Mouse (Mus musculus): ENCODE measurements around the gene Hmgcs2.

Gene Hmgcs2

DNA sequence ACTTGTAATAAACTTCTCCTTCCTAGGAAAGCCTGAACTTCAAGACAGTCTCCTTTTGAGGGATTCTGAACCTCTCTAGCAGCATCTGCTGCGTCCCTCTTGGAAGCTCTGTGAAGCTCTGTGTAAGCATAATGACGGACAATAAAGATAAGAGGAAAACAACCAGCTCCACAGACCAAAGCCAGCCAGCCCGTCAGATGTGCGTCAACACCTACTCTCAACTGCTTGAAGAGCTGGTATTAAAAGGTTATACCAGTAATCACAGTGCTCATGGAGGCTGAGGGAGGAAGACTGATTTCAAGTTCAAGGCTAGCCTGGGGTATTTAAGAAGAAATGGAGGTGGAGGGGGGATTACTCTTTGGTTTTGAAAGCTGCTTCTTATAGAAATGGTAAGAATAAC is 553 bp upstream of the Hmgcs2 start:
- DNase-seq (ENCODE audit: inconsistent ontology term) = no peak

DNA sequence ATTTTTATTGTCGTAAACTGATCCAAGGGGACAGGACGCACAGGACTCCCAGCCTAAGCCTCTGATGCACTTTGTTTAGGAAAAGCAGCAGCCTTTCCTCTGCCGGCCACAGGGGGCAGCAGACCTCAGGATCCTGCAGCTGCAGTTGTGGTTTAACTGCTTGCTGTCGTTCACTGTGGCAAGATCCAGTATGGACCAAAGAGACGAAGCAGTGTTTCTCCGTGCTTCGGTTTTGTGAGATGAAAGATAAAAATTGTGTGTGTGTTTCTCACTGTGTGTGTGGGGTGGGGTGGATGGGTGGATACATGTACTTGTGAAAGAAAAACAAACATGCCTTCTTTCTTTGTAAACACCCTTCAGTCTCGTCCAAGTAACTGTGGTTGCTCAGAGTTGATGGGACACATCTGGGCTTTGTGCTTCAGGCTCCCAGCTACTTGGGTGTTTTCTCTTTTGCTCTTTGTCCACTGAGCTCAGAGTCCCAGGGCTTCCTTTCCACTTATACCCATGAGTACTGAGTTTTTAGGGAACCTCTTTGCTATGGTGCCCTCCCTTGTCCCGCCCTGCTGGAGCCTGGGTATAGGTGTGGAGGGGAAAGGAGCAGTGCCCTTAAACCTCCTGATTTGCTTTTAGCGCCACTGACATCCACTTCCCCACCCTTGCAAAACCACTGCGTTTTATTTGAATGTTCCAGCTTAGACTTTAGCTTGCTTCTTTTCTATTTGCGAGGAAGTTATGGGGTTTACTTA is 871 bp downstream of the Hmgcs2 start:
- peak; percentile 43 for DNase-seq (ENCODE audit: inconsistent ontology term)

DNA sequence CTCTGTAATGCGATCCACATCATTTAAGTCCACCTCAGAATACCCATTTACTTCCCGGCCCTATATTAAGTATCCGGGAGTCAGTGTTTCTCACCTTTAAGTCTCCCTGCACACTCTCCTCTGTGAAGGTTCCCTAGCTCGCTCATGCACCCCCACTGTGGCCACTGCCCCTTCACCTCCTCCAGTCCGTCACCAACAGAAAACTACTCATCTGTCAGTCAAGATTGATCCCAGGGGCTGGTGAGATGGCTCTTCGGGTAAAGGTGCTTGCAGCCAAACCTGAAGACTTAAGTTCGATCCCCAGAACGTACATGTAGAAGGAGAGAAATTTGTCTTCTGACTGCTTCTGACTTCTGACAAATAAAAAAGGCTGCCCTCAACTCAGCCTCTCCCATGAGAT is 2.2 kb downstream of the Hmgcs2 start:
- no peak for DNase-seq (ENCODE audit: inconsistent ontology term)

DNA sequence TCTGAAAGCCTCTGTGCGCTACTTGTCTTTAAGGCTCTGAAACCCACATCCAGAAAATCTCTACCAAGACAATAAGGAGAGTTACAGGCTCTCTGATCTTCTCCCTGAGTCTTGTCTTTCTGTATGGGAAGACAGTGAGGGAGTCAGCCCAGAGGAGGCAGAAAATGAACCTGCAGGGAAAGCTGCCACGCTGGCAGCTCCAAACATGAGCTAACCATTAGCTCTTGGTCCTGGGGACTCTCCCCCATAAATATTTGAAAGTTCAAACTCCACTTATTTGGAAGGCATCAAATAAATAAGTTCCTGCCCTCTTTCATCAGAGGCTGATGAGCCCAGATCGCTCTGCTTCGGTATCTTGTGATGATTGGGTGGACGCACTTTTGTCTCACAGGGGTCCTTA is 3.0 kb downstream of the Hmgcs2 start:
- DNase-seq (ENCODE audit: inconsistent ontology term) = no peak

DNA sequence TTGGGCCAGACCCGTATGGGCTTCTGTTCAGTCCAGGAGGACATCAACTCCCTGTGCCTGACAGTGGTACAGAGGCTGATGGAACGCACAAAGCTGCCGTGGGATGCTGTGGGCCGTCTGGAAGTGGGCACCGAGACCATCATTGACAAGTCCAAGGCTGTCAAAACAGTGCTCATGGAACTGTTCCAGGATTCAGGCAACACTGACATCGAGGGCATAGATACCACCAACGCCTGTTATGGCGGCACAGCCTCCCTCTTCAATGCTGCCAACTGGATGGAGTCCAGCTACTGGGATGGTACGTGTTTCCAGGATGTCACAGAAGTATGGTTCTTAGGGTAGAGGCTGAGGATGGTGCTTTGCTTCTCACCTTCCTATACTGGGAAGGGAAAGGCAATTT is 10.8 kb downstream of the Hmgcs2 start:
- DNase-seq (ENCODE audit: inconsistent ontology term) = no peak

DNA sequence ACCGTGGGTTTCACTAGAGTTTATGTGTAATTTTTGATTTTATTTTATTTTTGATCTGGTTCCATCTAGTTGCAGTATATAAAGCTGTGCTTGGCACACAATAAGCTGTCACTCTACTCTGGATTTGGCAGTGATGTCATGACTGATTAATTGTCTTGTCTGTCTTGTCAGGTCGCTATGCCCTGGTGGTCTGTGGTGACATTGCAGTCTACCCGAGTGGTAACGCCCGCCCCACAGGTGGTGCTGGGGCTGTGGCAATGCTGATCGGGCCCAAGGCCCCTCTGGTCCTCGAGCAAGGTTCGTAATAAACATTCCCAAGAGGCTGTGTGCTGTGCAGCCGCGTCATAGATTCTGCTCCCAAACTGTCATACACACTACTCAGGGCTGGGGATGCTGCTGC is 15.7 kb downstream of the Hmgcs2 start:
- DNase-seq (ENCODE audit: inconsistent ontology term) = no peak

DNA sequence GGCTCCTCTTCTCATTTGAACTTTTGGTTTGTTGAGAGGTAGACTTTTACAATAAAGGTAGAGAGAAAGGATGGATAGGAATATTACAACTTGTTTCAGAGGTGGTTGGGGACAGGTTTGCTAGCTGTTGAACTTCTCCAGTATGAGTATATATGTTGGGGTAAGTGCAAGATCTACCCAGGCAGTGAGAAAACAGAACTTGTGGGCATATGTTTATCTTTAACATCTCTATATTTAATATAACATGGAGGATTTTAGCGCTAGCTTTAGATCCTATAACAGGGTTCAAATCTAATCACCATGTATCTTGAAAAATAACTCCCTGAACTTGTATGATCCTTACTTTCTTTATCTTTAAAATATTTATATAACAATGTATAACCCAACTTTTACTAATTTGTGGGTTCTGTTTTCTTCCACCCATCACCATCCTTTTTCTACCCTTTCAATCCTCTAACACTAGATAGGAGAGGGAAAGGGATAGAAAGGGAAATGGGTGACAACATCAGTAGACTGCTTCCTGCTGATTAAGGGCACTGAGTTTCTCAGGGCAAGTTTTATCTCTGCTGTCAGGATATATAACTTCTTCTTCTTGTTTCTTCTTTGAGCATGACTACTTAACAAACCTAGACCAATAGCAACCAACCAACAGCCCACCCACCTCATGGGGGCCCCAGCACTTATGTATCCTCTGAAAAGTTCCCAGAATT is 19.3 kb downstream of the Hmgcs2 start:
- DNase-seq (ENCODE audit: inconsistent ontology term) = no peak

DNA sequence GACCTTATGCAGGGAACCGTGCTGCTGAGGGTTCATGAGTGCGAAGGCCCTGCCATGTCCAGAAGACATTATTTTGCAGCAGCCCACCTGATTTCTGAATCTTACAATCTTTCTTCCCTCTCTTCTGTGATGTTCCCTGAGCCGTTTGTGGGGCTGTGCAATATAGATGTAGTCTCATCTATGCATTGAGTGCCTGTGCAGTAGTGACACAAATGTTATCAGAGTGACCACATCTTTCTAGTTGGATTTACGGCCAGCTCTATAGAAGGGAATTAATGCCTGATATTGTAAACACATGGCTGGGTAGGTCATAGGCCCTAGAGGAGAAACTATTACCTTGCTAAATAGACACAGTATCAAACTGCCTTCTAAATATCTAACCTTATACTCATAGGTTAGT is 20.0 kb downstream of the Hmgcs2 start:
- no peak for DNase-seq (ENCODE audit: inconsistent ontology term)

DNA sequence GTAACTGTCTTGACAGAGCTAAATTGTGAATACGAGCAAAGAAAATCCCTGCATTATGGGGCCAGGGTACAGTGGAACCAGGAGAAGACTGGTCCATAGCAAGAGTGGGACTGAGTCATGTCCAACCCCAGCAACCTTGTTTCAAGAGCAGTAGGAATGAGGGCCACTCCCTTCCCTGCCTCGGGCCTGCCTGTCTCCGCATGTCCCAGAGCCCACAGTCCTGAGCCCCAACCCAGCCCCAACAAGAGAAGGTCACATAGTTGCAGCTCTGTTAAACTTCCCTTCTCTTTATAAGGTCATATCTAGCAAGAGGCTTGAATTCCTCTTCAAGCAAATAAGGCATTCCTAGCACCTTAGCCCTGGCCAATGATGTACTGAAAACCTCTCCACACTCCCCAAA is 21.5 kb downstream of the Hmgcs2 start:
- no peak for DNase-seq (ENCODE audit: inconsistent ontology term)

DNA sequence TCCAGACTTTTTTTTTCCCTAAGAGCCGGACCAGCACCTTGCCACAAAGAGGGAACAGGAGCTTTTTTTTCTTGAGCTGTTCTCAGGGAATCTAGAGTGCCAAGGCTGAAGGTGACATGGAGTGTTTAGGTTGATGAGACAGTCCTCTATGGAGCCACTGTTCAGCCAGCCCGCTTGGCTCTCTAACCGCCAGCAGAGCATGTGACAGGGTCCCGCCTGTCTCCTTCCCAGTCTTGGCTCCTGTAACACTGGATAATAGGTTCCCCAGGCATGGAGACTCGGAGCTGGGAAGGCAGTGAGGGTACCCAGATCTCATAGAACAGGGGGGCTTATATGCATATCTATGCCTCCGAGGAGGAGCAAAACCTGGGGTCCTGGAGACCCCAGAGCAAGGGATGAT is 28.4 kb downstream of the Hmgcs2 start:
- no peak for DNase-seq (ENCODE audit: inconsistent ontology term)

DNA sequence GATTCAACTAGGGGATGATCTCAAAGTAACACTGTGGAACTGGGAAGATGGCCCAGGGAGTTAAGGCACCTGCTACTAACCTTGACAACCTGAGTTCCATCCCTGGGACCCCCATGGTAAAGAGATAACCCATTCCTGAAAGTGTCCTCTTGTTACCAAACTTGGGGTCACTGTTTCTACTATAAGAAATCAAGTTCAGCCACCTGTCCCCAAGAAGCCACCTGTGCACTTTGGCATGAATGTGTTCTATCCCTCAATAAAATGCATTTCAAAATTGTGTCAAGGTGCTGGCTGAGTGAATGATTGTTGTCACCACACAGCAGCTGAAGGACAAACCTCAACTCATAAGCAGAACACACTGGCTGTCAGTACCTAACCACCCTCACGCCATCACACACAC is 30.2 kb downstream of the Hmgcs2 start:
- no peak for DNase-seq (ENCODE audit: inconsistent ontology term)

DNA sequence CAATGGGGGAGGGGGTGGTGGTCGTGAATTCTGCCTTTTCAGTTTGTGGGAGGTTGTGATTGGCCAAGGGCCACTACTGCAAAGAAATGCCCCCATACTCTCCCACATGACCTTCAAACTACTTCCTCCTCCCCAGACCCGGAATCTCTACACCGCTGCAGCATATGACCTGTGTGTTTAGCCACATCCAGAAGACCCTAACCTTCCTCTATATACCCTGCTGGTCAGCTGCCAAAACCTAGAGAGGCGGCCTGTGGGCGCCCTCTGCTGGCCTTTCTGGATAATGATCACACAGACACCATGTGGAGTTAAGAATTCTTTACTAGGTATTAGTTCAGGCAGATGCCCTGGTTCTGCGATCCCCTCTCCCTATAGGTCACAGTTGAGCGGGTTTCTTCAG is 32.6 kb downstream of the Hmgcs2 start:
- peak; percentile 46 for DNase-seq (ENCODE audit: inconsistent ontology term)

DNA sequence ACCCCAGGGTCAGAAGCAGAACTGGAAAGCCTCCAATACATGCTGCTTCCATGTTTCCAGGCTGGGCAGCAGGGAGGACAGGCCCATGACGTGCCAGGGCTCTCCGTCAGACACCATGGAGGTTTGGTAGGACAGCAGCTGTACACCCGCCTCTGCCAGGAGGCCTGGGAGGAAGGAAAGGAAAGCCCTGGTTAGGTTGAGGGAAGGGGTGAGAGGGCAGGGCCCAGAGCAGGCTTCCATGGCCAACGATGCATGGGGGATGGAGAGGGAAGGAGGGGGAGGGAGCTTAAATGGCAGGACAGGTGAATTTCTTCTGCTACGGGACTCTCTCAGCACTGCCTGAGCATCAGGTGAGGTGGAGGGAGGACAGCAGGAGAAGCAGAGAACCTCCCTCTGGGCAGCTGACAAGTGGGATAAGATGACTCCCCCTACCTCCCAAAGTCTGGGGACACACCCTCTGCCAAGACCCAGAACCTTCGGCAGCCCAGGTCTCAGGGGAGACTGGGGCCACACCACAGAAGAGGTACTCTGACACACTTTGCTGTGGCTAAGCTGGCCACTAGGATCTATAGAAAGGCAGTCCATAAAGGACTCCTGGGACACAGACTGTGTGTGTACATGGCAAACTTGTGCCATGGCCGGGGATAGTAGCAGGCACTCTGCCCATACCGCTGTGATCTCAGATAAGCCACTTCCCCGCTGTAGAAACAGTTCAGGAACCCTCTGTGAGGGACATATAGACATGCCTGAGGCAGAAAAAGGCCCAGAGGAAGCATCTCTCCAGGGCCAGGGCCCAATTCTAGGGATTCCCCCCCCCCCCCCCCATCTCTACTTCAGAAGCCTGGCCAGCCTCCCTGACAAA is 33.3 kb downstream of the Hmgcs2 start:
- DNase-seq (ENCODE audit: inconsistent ontology term) = no peak

DNA sequence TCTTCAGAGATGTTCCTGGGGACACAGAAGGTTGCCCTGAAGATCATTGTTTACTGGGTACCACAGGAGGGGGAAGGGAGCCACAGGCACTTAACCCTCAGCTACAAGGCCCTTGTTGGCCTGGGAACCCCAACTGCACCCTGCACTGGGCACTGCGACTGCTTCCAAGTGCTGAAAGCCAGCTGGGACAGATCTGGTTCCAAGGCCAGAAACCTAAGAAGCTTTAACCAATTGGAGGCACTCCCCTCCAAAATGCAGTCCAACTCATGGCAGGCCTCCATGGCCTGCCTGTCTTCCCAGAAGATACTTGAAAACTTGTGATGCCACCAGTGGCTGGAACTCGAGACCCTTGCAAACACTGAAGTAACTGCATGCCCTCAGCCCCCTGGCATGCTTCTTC is 34.9 kb downstream of the Hmgcs2 start:
- DNase-seq (ENCODE audit: inconsistent ontology term) = no peak

DNA sequence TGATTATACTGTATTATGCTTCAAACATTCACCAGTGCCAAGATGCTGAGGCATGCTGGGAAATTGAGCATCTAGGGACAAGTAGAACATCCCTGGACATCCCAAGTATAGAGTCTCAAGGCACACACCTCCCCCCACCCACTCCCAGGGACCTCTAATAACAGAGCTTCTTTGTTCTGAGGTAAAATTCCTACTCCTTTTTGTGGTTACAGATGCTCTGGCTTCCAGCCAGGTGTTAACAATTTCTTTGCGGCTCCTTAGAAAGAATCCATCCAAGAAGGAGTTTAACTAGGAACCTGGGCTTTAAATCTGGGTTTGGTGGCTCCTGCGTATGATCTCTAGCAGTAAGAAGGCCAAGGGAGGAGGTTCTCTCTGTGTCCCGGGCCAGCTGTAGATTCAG is 36.9 kb downstream of the Hmgcs2 start:
- DNase-seq (ENCODE audit: inconsistent ontology term) = peak; percentile 82

DNA sequence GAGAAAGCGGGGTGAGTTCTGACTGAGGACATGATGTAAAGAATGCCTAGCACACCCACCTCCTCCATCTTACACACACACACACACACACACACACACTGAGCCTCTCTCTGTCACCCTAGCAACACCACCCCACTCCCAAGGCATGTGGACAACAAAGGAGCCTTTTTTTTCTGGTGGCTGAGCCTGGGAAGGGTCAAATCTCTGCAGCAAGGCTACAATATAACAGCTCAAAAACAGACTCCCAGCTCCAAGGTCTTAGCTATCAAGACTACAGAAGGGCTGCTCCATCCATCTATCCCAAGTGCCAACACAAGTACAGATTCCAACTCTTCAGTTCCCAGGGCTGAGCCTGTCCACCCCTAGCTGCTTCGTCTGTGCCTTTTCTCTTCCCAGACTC is 39.0 kb downstream of the Hmgcs2 start:
- DNase-seq (ENCODE audit: inconsistent ontology term) = peak; percentile 41

DNA sequence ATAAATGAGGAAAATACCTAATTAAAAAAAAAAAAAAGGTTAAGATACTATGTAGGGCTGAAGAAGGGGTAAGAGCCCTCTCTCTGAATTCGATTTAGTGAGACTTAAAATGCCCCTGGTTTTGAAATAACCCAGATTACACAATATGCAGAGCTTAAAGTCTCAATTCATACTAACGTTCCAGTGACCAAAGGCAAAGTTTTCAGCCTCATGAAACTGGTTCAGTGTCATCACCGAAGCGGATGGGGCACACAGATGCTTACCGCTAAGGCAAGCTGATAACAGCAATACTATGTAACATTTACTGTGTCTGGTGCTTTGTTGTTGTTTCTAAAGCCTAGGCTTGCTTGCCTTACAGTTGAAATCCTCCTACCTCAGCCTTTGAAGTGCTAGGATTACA is 42.0 kb downstream of the Hmgcs2 start:
- DNase-seq (ENCODE audit: inconsistent ontology term) = no peak

DNA sequence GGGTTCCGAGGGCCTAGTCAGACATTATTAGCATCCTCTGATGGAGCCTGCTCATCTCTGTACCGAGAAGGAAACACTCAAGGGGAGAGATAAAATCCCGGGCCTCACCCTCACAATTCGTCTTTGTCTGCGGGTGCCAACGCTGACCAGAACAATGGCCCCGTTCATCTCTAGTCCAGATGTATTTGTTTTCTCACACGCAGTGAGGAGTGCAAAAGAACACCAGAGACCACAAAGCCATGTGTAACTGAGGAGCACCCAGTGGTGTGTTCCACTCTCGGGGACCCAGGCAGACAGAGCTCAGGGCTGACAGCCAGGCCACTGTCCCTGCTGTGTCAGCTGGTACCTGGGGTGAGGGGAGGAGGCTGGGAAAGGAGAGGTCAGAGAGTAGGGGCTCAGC is 44.0 kb downstream of the Hmgcs2 start:
- peak; percentile 12 for DNase-seq (ENCODE audit: inconsistent ontology term)

DNA sequence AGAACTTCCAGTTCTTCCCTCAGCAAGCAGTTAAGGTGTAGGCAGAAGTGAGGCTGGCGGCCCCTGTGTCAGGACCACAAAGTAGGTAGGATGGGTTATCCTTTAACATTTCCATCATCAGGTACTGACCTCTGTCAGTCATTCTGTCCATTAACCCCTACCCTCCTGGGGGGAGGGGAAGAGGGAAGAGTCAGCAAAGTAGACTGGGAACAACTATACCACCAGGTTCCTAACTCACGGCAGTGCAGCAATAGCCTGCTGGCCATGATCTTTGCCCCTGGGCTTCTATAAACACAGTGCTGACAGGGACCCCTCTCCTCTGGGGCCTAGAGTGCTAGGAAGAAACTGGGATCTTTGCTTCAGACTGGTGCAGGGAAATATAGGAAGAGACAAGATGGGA is 53.8 kb downstream of the Hmgcs2 start:
- DNase-seq (ENCODE audit: inconsistent ontology term) = no peak

DNA sequence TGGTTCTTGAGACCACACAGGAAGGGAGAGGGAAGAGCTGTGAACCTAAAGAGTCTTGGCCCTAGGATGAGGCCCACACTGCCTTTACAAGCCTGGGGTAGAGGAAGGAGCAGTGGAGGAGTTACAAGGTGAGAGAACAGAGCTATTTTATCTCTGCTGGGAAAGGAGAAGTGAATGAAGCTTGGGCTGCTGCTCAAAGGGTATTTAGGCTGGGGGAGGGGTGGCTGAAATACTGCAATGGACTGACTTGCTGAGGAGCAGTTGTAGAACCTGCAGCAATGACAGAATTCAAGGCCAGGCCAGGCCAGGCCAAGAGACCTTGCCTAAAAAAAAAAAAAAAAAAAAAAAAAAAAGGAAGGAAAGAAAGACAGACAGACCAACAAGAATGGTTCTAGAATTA is 55.1 kb downstream of the Hmgcs2 start:
- DNase-seq (ENCODE audit: inconsistent ontology term) = no peak

DNA sequence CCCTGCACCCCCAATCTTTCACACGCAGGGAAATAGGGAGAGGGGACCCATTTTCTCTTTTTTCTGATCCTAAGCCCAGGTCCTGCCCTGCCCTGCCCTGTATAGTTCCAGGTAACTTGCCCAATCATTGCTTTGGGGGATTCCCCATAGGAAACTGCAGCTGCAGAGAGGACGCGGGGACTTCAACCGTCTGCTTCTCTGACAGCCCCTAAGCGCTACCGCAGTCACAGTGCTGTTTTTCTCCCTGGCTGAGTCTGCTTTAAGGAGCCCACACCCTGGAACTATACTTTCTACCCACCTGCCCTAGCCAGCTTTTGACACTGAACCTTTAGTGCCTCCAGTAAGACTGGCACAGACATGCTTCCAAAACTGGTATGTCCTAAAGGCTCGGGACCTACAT is 55.7 kb downstream of the Hmgcs2 start:
- DNase-seq (ENCODE audit: inconsistent ontology term) = no peak
